Mouse (Mus musculus) kidney, postnatal 36 days (tissue): ENCODE measurements around the gene Zmym5.
"Not testable (repeated sequence)": the region's sequence is repeated elsewhere in the genome, so short reads cannot be mapped to it uniquely, and the experiment has no call there.

ENCODE experiments used
- DNase-seq, 2 experiments: peaks; one replicate each; pipeline ENCODE4 v3.0.0; 2021 to 2022; ENCODE audit warnings: mixed read lengths in 2 of 2

The Zmym5 gene

DNA sequence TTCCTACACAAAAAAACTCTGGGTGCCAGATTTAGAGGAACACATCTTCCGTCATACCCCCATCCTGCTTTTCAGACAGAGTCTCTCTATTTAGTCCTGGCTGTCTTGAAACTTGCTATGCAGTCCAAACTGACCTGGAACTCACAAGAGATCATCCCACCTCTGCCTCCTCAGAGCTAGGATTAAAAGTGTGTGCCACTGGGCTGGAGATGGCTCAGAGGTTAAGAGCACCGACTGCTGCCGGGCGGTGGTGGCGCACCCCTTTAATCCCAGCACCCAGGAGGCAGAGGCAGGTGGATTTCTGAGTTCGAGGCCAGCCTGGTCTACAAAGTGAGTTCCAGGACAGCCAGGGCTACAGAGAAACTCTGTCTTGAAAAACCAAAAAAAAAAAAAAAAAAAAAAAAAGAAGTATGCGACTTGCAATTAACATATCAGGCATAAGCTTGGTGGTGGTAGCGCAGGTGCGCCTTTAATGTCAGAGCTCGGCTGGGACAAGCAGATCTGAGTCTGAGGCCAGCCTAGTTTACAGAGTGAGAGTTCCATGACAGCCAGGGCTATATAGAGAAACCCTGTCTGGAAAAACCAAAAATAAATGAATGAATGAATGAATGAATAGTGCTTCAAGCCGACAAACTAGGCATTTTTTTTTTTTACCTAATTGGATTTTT, 34.8 kb downstream of the Zmym5 start:
- DNase-seq, result peak in 1 of 2 experiments; percentile 19

DNA sequence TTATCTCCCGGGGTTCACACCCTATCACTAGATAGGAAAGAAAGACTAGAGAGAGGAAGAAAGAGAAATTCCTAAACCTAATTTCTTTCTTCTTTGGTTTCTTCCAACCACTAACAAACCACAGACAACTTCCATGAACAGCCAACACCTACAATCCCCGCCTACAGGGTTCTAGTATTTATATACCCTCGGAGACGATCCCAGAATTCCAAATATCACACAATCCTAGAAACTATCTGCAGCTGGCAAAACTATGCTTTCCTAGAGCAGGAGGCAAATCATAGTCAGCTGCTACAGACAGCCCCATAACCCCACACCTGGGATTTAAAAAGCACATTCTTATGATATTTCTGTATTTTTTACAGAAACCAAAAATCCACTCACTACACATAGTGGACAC, 36.1 kb downstream of the Zmym5 start:
- DNase-seq, result no peak

DNA sequence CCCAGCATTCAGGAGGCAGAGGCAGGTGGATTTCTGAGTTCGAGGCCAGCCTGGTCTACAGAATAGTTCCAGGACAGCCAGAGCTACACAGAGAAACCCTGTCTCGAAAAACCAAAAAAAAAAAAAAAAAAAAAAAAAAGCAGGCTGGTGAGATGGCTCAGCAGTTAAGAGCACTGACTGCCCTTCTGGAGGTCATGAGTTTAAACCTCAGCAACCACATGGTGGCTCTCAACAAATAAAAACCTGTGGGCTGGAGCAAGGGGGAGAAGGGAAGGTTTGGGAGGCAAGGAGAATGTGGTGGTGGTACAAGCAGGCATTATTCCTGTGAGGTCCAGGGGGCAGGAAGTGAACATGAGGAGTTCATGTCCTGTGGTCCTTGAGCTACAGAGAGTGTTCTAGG, 45.1 kb downstream of the Zmym5 start:
- DNase-seq, result not testable (repeated sequence)

DNA sequence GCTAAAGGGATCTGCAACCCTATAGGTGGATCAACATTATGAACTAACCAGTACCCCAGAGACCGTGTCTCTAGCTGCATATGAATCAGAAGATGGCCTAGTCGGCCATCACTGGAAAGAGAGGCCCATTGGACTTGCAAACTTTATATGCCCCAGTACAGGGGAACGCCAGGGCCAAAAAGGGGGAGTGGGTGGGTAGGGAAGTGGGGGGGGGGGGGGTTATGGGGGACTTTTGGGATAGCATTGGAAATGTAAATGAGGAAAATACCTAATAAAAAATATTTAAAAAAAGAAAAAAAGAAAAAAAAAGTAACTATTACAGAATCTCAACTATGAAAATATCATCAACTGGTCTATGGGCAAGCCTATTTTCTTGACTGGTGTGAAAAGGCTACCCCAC, 46.4 kb downstream of the Zmym5 start:
- DNase-seq, result not testable (repeated sequence)

DNA sequence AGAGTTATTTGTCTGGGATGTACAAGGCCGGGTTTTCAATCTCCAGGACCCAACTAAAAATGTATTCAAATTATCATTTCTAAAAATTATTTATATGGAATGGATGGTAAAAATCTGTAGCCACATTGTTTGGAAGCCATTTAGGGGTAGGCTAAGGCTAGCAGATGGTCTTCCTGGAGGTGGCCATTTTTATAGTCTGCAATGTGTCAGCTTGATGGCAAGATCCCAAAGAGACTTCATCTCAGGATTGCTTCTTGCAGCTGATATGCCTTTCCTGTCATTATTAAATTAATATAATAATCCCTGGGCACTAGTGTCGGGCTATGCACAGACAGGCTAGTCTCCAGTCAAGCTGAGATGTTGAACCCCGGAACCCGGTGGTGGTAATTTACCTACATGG, 60.2 kb downstream of the Zmym5 start:
- no peak for DNase-seq
